Mouse (Mus musculus): Measurements from ENCODE around the gene Apon. TPM values are rescaled to one million over a fixed set of nuclear protein-coding genes. Genes with fewer than 3 reads are reported as not detected.

Gene Apon
- polyA plus RNA-seq, 1 experiment from 2014 or later: 0.14 TPM

DNA sequence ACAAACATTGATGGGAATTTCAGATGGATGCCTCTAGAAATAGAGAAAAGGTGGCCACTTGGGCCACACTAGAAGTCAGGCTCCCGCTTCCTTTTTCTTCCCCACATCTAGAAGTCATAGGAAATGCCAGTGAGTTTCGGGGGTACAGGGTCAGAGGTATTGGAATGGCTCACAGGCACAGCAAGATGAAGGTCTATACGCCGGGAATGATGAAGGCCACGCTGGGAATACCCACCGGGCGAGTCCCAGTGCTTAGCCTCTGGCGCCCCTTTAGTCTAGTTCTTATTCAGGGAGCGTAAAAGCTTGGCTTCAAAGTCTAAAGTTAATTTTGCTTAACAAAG lies 48.9 kb downstream of the Apon start:
- no peak for ATAC-seq (replicated peaks; ENCODE audit: insufficient number of reproducible peaks, insufficient read depth, low FRiP score, low read depth)
- Histone ChIP-seq H3K9me3 (replicated peaks) (no peaks in the 10 kb centered on the region), H3K9ac (peak overlapping the region; percentile 68), H3K4me2 (peak overlapping the region; percentile 79), H3K36me3 (no peaks in the 10 kb centered on the region), H3K27ac (peak overlapping the region; percentile 97), H3K27me3 (no peaks in the 10 kb centered on the region), H3K4me1 (replicated peaks) (peaks cover 19% of the 10 kb centered on the region), H3K4me3 (peak overlapping the region; percentile 68)
- under 1% methylated on average over 9 of the region's 9 CpGs for WGBS

DNA sequence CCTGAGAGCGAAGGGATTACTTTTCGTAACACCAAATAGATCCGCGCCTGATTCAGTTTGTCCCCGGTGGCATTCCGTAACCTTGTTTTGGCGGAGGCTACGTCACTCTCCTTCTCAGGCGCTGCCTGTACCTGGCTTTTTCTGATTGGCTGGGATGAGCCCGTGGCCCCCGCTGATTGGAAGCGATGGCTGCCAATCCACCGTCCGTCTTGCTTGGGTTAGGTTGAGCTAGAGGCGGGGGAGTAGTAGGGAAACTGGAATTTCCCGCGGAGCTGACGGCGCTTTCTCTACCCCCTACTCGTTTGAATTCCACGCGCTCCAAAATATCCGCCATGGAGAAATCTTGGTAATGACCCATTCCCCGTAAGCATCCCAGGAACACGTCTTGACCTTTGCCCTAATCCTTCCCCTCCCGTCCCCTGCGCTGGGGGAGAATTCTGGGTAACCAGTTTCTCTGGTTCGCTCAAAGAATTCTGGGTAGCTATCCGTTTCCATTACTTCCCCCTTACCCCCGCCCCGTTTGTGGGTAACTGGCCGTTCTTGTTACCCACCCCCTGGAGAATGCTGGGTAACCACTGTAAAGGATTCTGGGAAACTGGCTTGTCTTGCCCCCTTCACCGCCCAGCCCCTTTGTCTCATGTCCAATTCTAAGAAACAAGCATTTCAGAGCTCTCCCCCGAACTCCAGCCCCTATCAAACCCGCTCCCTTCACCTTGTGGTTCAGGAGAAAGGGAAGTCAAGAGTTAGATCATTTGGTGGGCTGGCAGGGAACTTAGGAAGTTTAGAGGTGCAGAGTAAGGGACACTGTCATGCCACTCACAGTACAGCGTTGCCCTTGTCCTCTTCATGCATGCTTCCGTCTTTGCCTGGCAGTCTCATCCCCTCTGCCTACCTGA lies 49.5 kb downstream of the Apon start, which contains the start of gene Pan2:
TSS of gene Pan2 (plus strand) at position 210 of the 896 bp plus-strand sequence.
- H3K27ac ChIP-seq: peak within 1 kb of the TSS; percentile 97
- H3K9ac ChIP-seq: peak within 1 kb of the TSS; percentile 72
- peak; percentile 97 for ATAC-seq (replicated peaks; ENCODE audit: insufficient number of reproducible peaks, insufficient read depth, low FRiP score, low read depth)
- H3K27me3 ChIP-seq: no peaks in the 10 kb centered on the region
- peak within 1 kb of the TSS; percentile 79 for H3K4me2 ChIP-seq
- H3K4me1 ChIP-seq (replicated peaks): peaks cover 14% of the 10 kb centered on the region
- H3K9me3 ChIP-seq (replicated peaks): no peaks in the 10 kb centered on the region
- H3K36me3 ChIP-seq: peaks cover under 1% of the 10 kb centered on the region; the same call in 1 of the 2 replicates
- WGBS: 1% methylated on average over 37 of the region's 37 CpGs
- peak within 1 kb of the TSS; percentile 68 for H3K4me3 ChIP-seq

Other genes starting within 250 kb of the Apon start
- gene Hsd17b6, start 246.5 kb upstream of the Apon start, polyA plus RNA-seq (2015; fragmentation: Nextera tagmentation; extraction: Ambion mirVana): not detected in 2 replicates
- 41.5 and 50.3 TPM in 2 replicates for gene Prim1, start 238.9 kb upstream of the Apon start, polyA plus RNA-seq (2015; fragmentation: Nextera tagmentation; extraction: Ambion mirVana)
- 429 and 467 TPM in 2 replicates for gene Naca, start 218.5 kb upstream of the Apon start, polyA plus RNA-seq (2015; fragmentation: Nextera tagmentation; extraction: Ambion mirVana)
- 268 and 292 TPM in 2 replicates for gene Ptges3, start 195.1 kb upstream of the Apon start, polyA plus RNA-seq (2015; fragmentation: Nextera tagmentation; extraction: Ambion mirVana)
- 5,437 and 6,121 TPM in 2 replicates for gene Atp5b, start 170.8 kb upstream of the Apon start, polyA plus RNA-seq (2015; fragmentation: Nextera tagmentation; extraction: Ambion mirVana)
- 7.5 and 10.1 TPM in 2 replicates for gene Baz2a, start 162.5 kb upstream of the Apon start, polyA plus RNA-seq (2015; fragmentation: Nextera tagmentation; extraction: Ambion mirVana)
- 33.8 and 38.2 TPM in 2 replicates for gene Rbms2, start 73.8 kb upstream of the Apon start, polyA plus RNA-seq (2015; fragmentation: Nextera tagmentation; extraction: Ambion mirVana)
- 0.58 and 0.66 TPM in 2 replicates for gene Gls2, start 59.6 kb upstream of the Apon start, polyA plus RNA-seq (2015; fragmentation: Nextera tagmentation; extraction: Ambion mirVana)
- gene Spryd4, start 42.3 kb upstream of the Apon start, polyA plus RNA-seq (2015; fragmentation: Nextera tagmentation; extraction: Ambion mirVana): 37.9 and 38.6 TPM in 2 replicates
- 0.08 TPM in 1 of 2 replicates, not detected in the other for gene Mip, start 28.3 kb upstream of the Apon start, polyA plus RNA-seq (2015; fragmentation: Nextera tagmentation; extraction: Ambion mirVana)
- 22.3 and 32.1 TPM in 2 replicates for gene Timeless, start 22.0 kb upstream of the Apon start, polyA plus RNA-seq (2015; fragmentation: Nextera tagmentation; extraction: Ambion mirVana)
- gene Apof, start 14.6 kb downstream of the Apon start, polyA plus RNA-seq (2015; fragmentation: Nextera tagmentation; extraction: Ambion mirVana): 0.13 and 1.2 TPM in 2 replicates
- 9.6 and 12.3 TPM in 2 replicates for gene Stat2, start 16.5 kb downstream of the Apon start, polyA plus RNA-seq (2015; fragmentation: Nextera tagmentation; extraction: Ambion mirVana)
- 4.0 and 4.8 TPM in 2 replicates for gene Il23a, start 44.7 kb downstream of the Apon start, polyA plus RNA-seq (2015; fragmentation: Nextera tagmentation; extraction: Ambion mirVana)
- gene Pan2, start 49.2 kb downstream of the Apon start, polyA plus RNA-seq (2015; fragmentation: Nextera tagmentation; extraction: Ambion mirVana): 22.3 and 27.8 TPM in 2 replicates
- 186 and 213 TPM in 2 replicates for gene Cnpy2, start 68.4 kb downstream of the Apon start, polyA plus RNA-seq (2015; fragmentation: Nextera tagmentation; extraction: Ambion mirVana)
- 448 and 450 TPM in 2 replicates for gene Cs, start 83.6 kb downstream of the Apon start, polyA plus RNA-seq (2015; fragmentation: Nextera tagmentation; extraction: Ambion mirVana)
- 17.0 TPM in 2 replicates for gene Coq10a, start 114.9 kb downstream of the Apon start, polyA plus RNA-seq (2015; fragmentation: Nextera tagmentation; extraction: Ambion mirVana)
- 6.8 and 11.8 TPM in 2 replicates for gene Ankrd52, start 123.0 kb downstream of the Apon start, polyA plus RNA-seq (2015; fragmentation: Nextera tagmentation; extraction: Ambion mirVana)
- 0.24 and 0.81 TPM in 2 replicates for gene Slc39a5, start 147.1 kb downstream of the Apon start, polyA plus RNA-seq (2015; fragmentation: Nextera tagmentation; extraction: Ambion mirVana)
- 52.6 and 58.9 TPM in 2 replicates for gene Nabp2, start 157.4 kb downstream of the Apon start, polyA plus RNA-seq (2015; fragmentation: Nextera tagmentation; extraction: Ambion mirVana)
- 25.5 and 29.0 TPM in 2 replicates for gene Rnf41, start 157.6 kb downstream of the Apon start, polyA plus RNA-seq (2015; fragmentation: Nextera tagmentation; extraction: Ambion mirVana)
- 59.2 and 60.3 TPM in 2 replicates for gene Smarcc2, start 205.2 kb downstream of the Apon start, polyA plus RNA-seq (2015; fragmentation: Nextera tagmentation; extraction: Ambion mirVana)
- gene Myl6, start 240.0 kb downstream of the Apon start, polyA plus RNA-seq (2015; fragmentation: Nextera tagmentation; extraction: Ambion mirVana): 1,051 and 1,154 TPM in 2 replicates
- 4.3 and 4.6 TPM in 2 replicates for gene Myl6b, start 244.6 kb downstream of the Apon start, polyA plus RNA-seq (2015; fragmentation: Nextera tagmentation; extraction: Ambion mirVana)